Mouse (Mus musculus): Measurements from ENCODE around the gene Rbfox1.

GRCm38 (mm10) chr16:6508924-6509323 lies 623.8 kb downstream of the Rbfox1 start:
- TF ChIP-seq CTCF (IDR thresholded peaks at IDR 0.05; ENCODE audit: low read depth, low read length) (no peak), POLR2A (IDR thresholded peaks at IDR 0.05; ENCODE audit: insufficient read depth, low read length) (no peak)
